Mouse (Mus musculus): ENCODE results near the gene Nudt17.

DNA sequence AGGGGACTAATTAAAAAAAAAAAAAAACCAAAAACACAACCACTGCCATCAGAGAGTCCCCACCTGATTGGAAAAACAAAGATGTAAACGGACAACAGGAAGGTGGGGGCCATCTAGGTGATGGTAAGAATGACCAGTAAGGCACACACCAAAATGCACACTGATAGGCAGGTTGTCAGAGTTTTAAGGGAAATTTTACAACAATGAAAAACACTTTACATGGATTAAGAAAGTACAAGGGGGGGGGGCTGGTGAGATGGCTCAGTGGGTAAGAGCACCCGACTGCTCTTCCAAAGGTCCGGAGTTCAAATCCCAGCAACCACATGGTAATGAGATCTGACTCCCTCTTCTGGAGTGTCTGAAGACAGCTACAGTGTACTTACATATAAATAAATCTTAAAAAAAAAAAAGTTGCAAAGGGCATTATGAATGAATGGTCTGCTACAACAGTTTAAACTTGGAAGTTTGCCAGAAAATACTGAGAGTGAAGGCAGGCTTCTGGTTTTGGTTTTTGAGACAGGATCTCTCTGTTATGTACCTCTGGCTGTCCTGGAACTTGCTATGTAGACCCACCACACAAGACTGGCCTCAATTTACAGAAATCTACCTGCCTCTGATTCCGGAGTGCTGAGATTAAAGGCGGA is 39.8 kb downstream of the Nudt17 start:
- no peak for TF ChIP-seq GATA1 (IDR thresholded peaks at IDR 0.05; ENCODE audit: borderline replicate concordance, low read length)
- TF ChIP-seq FLI1 (IDR thresholded peaks at IDR 0.05; ENCODE audit: low read length), result no peak

All from megakaryocyte, embryonic 14.5 days (primary cell).